Mouse (Mus musculus) gastrocnemius, postnatal 14 days (tissue): Measurements from ENCODE around the gene Nwd2. TPM values are rescaled to one million over a fixed set of nuclear protein-coding genes. Genes with fewer than 3 reads are reported as not detected.

ENCODE experiments used
- DNase-seq: peaks from one replicate; pipeline ENCODE4 v3.0.0; 2021; ENCODE audit warnings: mixed read lengths
- intact Hi-C: fragments of 180-260 bp; cut with DNase I; formaldehyde crosslinking; loops from one replicate; pipeline ENCODE4 v1.15.1; 2025; ENCODE audit warnings: low total_unique reads
- total RNA-seq, 2 experiments: library from RNA; stranded (reverse); gene quantifications; 2 replicates each; pipeline ENCODE4 v1.2.3; 2021

Gene Nwd2
- total RNA-seq, 2 experiments from 2014 or later = not detected

- intact Hi-C loops = no loop called here
- DNase-seq = no peak
Observed at GRCm38 (mm10) chr5:63824599-63825350, 175.9 kb downstream of the Nwd2 start.

- intact Hi-C loops = no loop called here
- no peak for DNase-seq
Observed at GRCm38 (mm10) chr5:63825881-63826280, 177.0 kb downstream of the Nwd2 start.

- no peak for DNase-seq
- intact Hi-C loops = no loop called here
Observed at GRCm38 (mm10) chr5:63827006-63827405, 178.1 kb downstream of the Nwd2 start.

GRCm38 (mm10) chr5:63827415-63828053, 178.6 kb downstream of the Nwd2 start:
- intact Hi-C loops = no loop called here
- DNase-seq = no peak

GRCm38 (mm10) chr5:63828380-63829185, 179.7 kb downstream of the Nwd2 start:
- DNase-seq = no peak
- intact Hi-C loops = no loop called here

- DNase-seq = no peak
- intact Hi-C loops = no loop called here
Observed at GRCm38 (mm10) chr5:63831054-63831453, 182.2 kb downstream of the Nwd2 start.

GRCm38 (mm10) chr5:63833955-63834354, 185.1 kb downstream of the Nwd2 start:
- intact Hi-C loops = no loop called here
- no peak for DNase-seq

- intact Hi-C loops = no loop called here
- no peak for DNase-seq
Observed at GRCm38 (mm10) chr5:63834435-63834834, 185.5 kb downstream of the Nwd2 start.

- intact Hi-C loops = no loop called here
- DNase-seq = no peak
Observed at GRCm38 (mm10) chr5:63837115-63837514, 188.2 kb downstream of the Nwd2 start.

GRCm38 (mm10) chr5:63837851-63838250, 188.9 kb downstream of the Nwd2 start:
- no peak for DNase-seq
- intact Hi-C loops = no loop called here

- no peak for DNase-seq
- intact Hi-C loops = no loop called here
Observed at GRCm38 (mm10) chr5:63839801-63840416, 191.0 kb downstream of the Nwd2 start.

GRCm38 (mm10) chr5:63847080-63847479, 198.2 kb downstream of the Nwd2 start:
- intact Hi-C loops = no loop called here

GRCm38 (mm10) chr5:63847541-63848226, 198.8 kb downstream of the Nwd2 start:
- no peak for DNase-seq
- intact Hi-C loops = no loop called here

More at GRCm38 (mm10) chr5:63847080-63847479, 198.2 kb downstream of the Nwd2 start:
- no peak for DNase-seq

- intact Hi-C loops = no loop called here
- DNase-seq = no peak
Observed at GRCm38 (mm10) chr5:63858901-63859300, 210.0 kb downstream of the Nwd2 start.

Other genes with a start within 250 kb of the Nwd2 start
- gene 0610040J01Rik, start 163.3 kb downstream of the Nwd2 start, total RNA-seq = 1 to 10 TPM in 1 of 2 experiments, under 1 TPM in 1; 0.91 to 1.2 TPM